Mouse (Mus musculus) left cerebral cortex, postnatal 14 days (tissue): ENCODE results near the gene Zcchc14. TPM values are rescaled to one million over a fixed set of nuclear protein-coding genes. Genes with fewer than 3 reads are reported as not detected.
A peak's percentile ranks its signal among the peaks of the same experiment; 100 is the strongest.

Source experiments
- DNase-seq, 2 experiments: peaks; one replicate each; pipeline ENCODE4 v3.0.0; 2021 to 2022; ENCODE audit warnings: low spot score in 2 of 2, mixed read lengths in 1 of 2
- intact Hi-C: fragments of 180-260 bp; cut with DNase I; formaldehyde crosslinking; loops from one replicate; pipeline ENCODE4 v1.15.1; 2025
- long read RNA-seq, 2 experiments: library from polyadenylated mRNA; stranded (forward); transcript quantifications; one replicate each; pipeline ENCODE4 v2.0.0; 2021
- total RNA-seq, 2 experiments: library from RNA; stranded (reverse); gene quantifications; 2 replicates each; pipeline ENCODE4 v1.2.3; 2021

Gene Zcchc14
- total RNA-seq: 10 to 100 TPM; 71.8 to 75.9 TPM
- long read RNA-seq, experiment 1, full-length matches to known transcripts: 4 of 45 reads
- long read RNA-seq, experiment 1, partial matches to known transcripts: 26 of 45 reads
- long read RNA-seq, experiment 1, other reads (novel, unspliced or antisense): 15 of 45 reads
- long read RNA-seq, experiment 2, full-length matches to known transcripts: 3 of 30 reads
- long read RNA-seq, experiment 2, partial matches to known transcripts: 21 of 30 reads
- long read RNA-seq, experiment 2, other reads (novel, unspliced or antisense): 6 of 30 reads

DNA sequence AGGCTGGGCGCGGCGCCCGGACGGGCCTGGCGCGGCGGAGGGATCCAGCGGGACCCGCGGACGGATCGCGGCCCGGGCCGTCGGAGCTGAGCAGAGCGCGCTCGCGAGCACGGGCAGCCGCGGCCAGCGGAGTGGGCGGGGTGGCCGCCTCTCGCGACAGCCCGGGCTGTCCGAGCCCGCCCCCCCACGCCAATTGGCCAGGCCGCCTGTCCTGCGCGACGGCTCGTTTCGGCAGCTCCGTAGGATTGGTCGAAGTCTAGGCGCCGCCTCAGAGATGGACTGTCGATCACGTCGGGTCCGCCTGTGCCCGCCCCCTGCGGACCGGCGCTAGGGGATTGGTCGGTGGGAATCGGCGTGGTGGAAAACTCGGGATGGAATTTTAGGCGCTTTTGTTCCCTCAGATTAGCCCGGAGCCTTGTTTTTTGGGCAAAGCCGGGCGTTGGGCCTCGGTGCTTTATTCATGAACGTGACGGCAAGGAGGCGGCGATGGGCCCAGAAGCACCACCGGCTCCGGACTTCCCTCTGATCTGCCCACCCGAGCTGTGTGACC is at the start of gene Zcchc14:
Gene Zcchc14, minus strand, starts transcription at position 128 of the 550 bp plus-strand sequence.
- intact Hi-C loops: loop anchor here (5.0 kb wide), 1 partner anchor 51 kb away; no protein-coding TSS in a partner anchor
- peak; percentile 99 for DNase-seq

DNA sequence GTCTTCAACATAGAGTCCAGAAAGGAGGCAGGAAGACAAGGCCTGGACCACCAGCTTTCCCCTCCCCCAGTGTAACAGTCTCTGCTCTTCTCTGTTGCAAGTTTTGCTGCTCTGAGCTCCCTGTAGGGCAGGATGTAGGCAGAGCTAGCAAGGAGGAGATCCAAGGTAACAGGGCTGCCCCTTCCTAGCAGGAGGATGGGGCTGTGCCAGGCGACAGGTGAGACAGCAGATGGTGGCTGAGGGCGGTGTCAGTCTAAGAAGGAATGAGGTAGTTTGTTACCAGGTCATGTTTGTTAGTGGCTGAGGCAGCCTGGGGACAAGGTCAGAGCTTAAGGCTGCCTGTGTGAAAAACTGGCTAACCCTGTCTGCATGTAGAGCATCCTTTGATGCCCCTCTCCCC is 47.2 kb upstream of the Zcchc14 start:
- intact Hi-C loops: no loop called here
- DNase-seq: no peak

DNA sequence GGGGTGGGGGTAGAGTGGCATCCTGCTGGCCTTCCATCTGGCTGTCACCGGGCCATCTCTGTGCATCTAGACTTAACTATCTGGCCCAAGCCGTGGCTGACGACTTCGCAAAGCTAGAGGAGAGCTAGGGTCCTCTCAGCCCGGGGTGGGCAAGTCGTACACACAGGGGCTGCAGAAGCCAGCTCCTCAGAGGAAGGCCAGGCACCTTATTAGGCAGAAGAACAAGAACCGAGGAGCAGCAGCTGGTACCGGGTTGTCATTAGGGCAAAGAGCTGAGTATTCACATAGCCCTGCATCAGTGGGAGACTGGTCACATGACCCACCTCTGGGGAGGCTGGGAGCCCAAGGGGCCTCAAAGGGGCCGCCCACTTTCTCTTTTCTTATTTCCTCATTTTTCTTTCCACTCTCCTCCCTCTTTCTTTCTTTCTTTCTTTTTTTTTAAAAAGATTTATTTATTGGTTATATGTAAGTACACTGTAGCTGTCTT is 46.0 kb upstream of the Zcchc14 start:
- DNase-seq: no peak
- intact Hi-C loops: no loop called here

DNA sequence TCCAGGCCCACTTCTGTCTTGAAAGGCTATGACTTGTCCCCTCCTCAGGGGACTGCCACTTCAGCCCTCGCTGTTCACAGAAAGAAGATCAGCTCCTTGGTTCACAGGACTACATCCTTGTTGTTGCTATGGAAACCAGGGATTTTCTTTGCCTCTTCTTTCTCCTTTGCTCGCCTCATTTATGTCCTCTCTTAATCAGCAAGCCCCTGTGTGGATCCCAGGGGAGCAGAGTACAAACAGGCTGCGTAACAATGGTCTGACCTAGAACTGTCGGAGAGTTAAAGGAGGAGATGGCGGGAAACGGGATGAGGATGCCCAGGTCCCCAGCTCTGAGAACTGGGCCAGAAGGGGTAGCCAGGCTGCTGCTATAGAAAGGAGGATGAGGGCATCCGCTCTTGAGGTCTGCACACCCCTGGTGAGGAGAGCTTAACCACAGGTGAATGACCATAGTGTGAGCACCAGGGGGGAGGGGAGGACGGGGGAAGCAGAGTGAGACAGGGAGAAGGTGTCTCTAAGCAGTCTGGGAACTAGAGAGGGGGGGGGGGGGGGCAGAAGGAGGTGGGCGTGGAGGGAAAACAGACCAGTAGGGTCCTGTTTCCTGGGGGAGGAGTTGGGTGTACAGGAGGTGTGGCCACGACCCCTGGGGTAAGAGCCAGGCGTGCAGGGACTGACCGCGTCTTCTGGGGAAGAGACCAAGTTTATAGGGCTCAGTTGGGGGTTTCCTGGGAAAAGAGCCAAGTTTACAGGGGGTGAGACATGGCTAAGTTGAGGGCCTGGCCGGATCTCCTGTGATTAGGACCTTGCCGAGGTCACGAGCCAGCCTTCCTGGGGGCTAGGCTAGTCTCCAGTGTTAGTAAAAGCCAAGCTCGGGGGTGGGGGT is 45.3 kb upstream of the Zcchc14 start:
- intact Hi-C loops: no loop called here
- DNase-seq: peak in 1 of 2 experiments; percentile 57

DNA sequence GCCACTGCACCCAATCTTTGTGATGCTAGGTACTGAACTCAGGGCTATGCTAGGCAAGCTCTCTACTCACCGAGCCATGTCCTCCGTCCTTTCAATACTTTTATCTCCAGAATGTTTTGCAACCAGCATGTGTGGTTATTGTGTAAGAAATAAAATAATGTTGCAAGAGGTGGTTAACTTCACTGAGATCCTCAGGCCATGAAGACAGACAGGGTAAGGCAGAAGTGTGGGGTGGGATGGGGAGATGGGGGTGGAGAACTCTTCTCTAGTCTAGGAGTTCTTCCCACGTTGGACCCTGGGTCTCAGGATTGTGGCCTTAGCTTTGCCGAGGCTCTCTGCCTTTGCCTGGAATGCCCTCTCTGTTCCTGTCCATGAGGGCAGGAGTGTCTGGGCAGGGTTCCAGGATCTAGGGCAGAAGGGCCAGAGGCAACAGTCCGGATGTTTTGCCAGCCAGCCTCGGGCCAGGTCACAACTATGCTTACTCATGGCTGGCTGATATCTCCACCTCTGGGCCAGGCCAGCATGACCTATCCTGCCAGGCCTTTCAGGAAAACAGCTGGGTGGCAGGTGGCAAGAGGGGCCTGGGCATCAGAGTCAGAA is 43.0 kb upstream of the Zcchc14 start:
- intact Hi-C loops: no loop called here
- DNase-seq: no peak

DNA sequence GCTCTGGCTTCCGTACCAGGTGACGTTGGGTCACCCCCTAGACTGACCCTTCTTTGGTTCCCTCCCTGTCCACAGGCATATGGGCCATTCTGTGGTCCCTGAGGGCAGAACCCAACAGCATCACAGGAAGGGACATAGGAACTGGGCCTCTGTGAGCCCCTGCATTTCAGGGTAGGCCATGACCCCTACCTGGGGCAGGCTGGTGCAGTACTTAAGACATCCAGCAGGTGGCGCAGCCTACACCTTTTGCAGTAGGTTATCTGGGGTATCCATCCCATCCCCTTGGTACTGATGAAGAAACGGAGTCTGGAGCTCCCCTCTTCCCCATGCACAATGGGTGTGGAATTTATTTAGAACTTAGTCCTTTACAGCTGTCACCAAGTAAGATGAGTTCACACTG is 41.8 kb upstream of the Zcchc14 start:
- intact Hi-C loops: no loop called here
- peak in 1 of 2 experiments; percentile 54 for DNase-seq

DNA sequence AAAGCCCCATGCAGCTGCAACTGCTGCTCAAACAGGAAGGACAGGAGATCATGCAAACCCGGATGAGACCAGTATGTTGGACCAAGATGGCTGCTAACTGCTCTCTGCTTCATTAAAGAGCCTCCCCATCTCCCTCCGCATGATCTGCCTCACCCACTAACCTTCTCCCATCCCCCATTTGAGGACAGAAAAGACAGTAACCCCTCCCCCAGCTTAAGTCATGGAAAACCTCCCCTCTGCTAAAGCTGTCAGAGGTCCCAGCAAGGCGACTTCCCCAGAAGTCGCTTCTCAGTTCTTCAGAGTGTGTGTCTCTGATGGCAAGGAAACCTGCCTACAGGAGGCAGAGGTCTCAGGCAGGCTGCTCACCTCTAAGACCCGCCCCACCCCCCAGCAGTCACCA is 35.8 kb upstream of the Zcchc14 start:
- intact Hi-C loops: loop anchor here (5.0 kb wide), 1 partner anchor 86 kb away; no protein-coding TSS in a partner anchor
- no peak for DNase-seq

DNA sequence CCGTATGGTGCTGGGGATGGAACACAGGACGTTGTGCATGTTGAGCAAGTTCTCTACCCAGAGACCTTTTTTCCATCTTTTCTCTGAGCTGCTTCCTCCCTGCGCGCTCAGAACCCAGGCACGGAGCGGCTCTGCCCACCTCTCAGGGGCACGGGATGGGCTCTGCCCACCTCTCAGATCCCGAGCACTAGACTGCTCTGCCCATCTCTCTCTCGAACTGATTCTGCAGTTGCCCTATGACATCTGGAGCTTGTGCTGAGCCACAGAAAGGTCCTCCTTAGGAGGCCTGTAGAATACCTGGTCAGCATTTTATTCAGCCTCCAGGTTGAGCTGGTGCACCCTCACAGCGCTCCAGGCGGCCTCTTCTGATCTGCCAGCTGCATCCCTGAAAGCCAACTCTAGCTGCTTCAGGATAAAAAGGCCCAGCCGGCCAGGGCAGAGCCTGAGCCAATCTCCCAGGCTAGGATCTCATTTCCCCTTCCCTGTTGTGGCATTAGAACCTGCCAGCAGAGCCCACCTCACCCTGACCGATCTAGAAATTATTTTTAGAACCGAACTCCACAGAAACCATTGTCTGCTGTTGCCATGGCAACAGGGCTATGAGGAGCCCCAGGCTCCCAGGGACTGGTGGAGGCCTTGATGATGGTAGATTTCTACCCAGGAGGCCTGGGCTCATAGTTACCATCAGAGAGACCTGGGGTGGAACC is 34.9 kb upstream of the Zcchc14 start:
- DNase-seq: peak; percentile 72 to 83
- intact Hi-C loops: loop anchor here (5.0 kb wide), 1 partner anchor 85 kb away; no protein-coding TSS in a partner anchor

DNA sequence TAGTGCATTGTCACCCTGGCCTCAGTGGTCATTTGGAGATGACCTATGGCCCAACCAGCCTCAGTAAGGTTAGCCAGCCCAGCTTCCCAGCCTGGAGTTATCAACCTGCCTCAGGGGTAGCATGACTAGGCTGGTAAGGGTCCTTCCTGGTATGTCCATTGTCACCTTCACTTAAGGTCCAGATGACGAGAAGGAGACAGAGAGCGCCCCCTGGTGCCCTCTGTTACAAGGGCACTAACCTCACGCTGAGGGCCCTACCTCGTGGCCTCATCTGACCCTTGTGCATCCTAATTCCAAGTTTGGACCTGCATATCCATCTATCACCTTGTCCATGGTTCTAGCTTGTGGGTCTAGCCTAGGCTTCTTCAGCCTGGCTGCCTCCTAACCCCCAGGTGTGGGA is 32.7 kb upstream of the Zcchc14 start:
- DNase-seq: peak in 1 of 2 experiments; percentile 47

DNA sequence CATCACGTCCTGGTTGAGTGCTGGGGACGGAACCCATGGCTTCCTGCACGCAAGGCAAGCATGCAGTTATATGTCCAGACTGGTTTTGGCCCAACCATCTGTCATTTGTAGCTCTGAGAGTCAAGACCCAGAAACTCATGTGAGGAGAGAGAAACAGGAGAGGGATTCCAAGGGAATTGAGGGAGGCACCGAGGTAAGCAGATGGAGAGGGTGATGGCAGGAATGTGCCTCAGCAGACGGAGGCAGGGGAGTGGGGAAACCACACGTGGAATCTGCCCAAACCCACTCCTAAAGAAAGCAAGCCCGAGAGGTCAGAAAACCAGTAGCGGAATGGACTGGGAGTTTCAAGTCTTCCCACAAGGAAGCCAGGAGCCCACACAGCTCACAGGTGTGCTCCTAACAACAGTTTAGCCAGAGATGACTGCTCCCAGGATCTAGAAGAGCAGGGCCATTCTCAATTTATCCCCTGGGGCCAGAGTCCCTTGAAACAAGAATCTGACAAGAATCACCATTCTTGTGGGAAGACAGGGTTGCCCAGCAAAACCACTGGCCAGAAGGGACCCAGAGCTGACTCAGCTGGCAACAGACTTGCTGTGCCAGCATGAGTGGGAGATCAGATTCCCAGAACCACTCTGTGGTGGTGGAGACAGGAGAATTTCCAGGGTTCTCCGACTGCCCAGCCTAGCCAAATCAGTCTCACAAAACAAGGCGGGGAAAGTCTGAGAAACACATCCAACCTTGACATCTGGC is 30.6 kb upstream of the Zcchc14 start:
- intact Hi-C loops: no loop called here
- DNase-seq: no peak

More for the DNA sequence above, 32.7 kb upstream of the Zcchc14 start:
- intact Hi-C loops: loop anchor here (5.0 kb wide), 1 partner anchor 83 kb away; no protein-coding TSS in a partner anchor

DNA sequence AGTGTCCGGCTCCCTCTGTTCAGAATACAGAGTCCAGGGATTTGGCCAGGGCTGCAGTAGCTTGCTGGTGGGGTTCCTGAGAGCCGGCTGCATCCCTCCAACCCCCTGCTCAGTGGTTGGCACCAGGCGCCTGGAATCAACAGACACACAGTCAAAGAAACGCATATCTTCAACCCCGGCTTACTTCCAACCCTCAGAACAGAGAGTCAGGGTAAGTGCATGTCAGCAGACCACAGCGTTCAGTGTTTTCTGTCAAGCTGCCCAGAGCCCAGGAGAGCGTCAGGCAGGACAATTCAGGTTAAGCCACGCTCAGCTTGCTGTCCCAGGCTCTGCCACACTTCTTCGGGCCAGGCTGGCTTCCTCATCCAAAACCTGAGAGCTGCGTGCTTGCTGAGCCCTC is 28.8 kb upstream of the Zcchc14 start:
- intact Hi-C loops: no loop called here
- DNase-seq: no peak

DNA sequence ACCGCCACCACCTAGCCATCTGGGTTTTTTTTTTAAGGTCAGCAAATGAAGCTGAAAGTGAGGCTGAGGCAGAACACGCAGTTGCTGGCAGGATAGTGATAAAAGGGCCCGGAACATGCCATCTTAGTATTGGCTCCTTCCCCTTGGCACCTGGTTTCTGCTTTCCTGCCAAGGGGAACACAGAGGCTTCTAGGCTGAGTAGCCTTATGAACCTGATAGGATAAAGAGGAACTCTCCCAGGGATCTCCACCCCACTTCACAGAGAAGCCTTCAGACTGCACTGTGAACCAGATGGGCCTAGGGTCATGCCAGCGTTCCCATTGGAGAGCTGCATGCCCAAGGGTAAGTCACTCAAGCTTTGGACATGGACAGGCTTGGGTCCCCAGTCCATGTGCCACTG is 28.2 kb upstream of the Zcchc14 start:
- intact Hi-C loops: no loop called here
- DNase-seq: no peak

DNA sequence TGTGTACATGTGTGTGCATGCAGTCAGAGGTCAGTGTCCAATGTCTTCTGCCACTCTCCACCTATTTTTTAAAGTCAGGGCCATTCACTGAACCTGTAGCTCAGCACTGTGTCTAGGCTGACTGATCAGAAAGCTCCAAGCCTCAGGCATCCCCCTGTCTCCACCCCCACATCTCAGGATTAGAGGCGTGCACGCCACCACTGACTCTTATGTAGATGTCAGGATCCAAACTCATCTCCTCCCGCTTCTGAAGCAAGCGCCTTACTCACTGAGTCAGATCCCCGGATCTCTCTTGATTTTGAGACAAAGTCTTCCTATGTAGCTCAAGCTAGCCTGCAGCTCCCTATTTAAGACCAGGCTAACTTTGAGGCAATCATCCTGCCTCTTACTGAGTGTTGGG is 26.0 kb upstream of the Zcchc14 start:
- intact Hi-C loops: no loop called here
- no peak for DNase-seq

DNA sequence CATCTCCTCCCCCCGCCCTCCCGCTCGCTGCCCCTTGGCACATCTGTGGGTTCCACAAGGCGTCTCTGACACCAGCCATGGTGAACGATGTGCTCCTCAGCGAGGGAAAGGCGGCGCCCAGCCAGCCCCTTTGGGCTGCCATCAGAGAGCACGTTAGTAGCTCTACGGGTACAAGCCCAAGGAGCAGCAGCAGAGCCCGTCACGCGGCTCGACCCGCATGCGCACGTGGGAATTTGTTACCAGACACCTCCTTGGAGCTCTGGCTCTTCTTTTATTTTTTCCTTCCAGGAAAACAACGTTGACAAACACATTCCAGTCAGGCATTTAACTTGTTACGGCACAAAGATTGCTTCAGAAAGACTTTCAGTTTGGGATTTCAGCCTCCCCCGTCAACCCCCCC is 23.0 kb upstream of the Zcchc14 start:
- DNase-seq: peak; percentile 56 to 67
- intact Hi-C loops: no loop called here

DNA sequence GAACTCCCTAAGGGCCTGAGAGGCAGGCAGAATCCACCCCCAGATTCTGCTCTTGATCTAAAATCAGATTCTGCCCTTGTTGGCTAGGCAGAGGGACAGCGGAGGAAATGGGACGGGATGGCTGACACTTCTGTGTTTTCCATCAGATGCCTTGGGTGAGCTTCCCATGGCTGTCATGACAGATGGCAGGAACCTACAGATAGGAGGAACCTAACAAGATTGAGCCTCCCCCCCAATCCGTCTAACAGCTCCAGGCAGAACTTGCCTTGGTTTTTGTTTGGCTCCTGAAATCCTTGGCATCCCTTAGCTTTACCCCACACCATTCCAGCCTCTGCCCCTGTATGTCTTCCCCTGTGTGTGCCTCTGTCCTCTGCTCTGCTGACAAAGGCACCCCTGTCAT is 22.5 kb upstream of the Zcchc14 start:
- DNase-seq: no peak
- intact Hi-C loops: no loop called here

DNA sequence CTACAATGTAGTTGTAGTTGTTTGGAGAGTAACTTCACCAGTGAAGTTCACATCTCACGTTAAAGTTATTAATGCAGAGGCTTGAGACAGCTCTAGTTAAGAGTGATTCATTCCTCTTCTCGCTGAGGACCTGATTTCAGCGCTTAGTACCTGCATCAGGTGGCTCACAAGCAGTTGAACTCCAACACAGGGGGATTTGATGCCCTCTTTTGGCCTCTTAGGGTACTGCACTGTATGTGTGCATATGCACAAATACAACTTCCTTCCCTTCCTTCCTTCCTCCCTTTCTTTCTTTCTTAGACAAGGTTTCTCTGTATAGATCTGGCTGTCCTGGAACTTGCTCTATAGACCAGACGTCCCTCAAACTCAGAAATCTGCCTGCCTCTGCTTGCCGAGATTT is 21.8 kb upstream of the Zcchc14 start:
- DNase-seq: no peak
- intact Hi-C loops: no loop called here

DNA sequence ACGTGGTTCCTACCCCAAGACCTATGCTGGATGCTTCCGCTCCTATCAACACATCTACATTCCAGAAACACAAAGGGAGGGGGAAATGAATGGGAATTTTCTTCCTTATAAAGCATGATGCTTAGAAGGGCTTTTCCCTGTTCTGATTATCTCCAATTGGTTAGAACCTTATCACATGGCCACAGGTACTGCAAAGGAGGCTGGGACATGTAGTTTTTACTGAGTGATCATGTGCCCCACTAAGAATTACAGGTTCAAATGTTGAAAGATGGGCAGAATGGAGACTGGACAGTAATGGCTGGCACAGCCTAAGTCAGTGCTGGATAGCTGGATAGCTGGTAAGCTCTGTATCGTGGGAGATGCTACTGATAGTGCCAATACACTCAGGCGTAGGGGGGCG is 21.2 kb upstream of the Zcchc14 start:
- intact Hi-C loops: no loop called here
- DNase-seq: peak; percentile 54 to 76

DNA sequence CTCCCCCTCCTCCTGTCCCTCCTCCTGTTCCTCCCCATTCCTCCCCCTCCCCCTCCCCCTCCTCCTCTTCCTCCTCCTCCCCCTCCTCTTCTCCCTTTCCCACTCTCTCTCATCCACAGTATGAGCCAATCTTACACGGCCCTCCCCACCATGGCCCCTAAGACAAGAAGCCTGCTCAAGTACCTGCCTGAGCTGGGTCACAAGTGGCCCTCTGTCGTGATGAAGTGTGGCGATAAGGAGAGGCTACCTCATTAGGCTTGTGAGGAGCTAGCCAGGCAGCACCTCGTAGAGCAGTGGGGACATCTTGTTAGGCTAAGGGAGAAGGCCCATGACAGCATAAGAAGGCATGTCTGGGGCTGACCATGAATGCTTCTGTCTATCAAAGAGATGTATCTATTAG is 20.5 kb upstream of the Zcchc14 start:
- intact Hi-C loops: no loop called here
- no peak for DNase-seq
